In genomic region chr16:38341396-38342324, GRCm38 (mm10) we compare ENCODE assay signal across 8 mouse cellular contexts. TPM values are rescaled to one million over a fixed set of nuclear protein-coding genes. Genes with fewer than 3 reads are reported as not detected.
DNase-seq lines count a peak whose midpoint lies in the region; ATAC-seq lines count a peak whose summit lies in the region.

Gene Maats1, minus strand, starts transcription at chr16:38342143.

- H3K9ac ChIP-seq in heart, embryonic 11.5 days (ENCODE audit: low read depth, low read length): peak within 1 kb of the TSS; percentile 54
- peak within 1 kb of the TSS; percentile 38; the same call in 1 of the 2 replicates for H3K9ac ChIP-seq in kidney, embryonic 14.5 days (ENCODE audit: low read depth, low read length)
- H3K9ac ChIP-seq in limb, embryonic 15.5 days: peak within 1 kb of the TSS; percentile 17; the same call in 1 of the 2 replicates
- H3K9ac ChIP-seq in midbrain, embryonic 15.5 days: peak within 1 kb of the TSS; percentile 40

- peak within 1 kb of the TSS; percentile 75 for H3K4me2 ChIP-seq in heart, embryonic 11.5 days
- peak within 1 kb of the TSS; percentile 48 for H3K4me2 ChIP-seq in kidney, embryonic 14.5 days (replicated peaks; ENCODE audit: low read depth, low read length)
- peak within 1 kb of the TSS; percentile 71 for H3K4me2 ChIP-seq in limb, embryonic 15.5 days
- H3K4me2 ChIP-seq in midbrain, embryonic 15.5 days: peak within 1 kb of the TSS; percentile 69

- H3K9me3 ChIP-seq in heart, embryonic 11.5 days (replicated peaks; ENCODE audit: control insufficient read depth, low read length): no peaks in the 10 kb centered on the region; the same call in 1 of the 2 replicates
- no peaks in the 10 kb centered on the region for H3K9me3 ChIP-seq in kidney, embryonic 14.5 days (ENCODE audit: control insufficient read depth, low read length)
- no peaks in the 10 kb centered on the region for H3K9me3 ChIP-seq in limb, embryonic 15.5 days
- no peaks in the 10 kb centered on the region for H3K9me3 ChIP-seq in midbrain, embryonic 15.5 days

- no peak within 1 kb of the TSS for H3K27ac ChIP-seq in heart, embryonic 11.5 days (ENCODE audit: low read depth, low read length)
- H3K27ac ChIP-seq in kidney, embryonic 14.5 days (ENCODE audit: low read depth, low read length): no peak within 1 kb of the TSS
- H3K27ac ChIP-seq in limb, embryonic 15.5 days: no peak within 1 kb of the TSS
- H3K27ac ChIP-seq in midbrain, embryonic 15.5 days: no peak within 1 kb of the TSS

- H3K36me3 ChIP-seq in heart, embryonic 11.5 days (ENCODE audit: control insufficient read depth, insufficient read depth, low read length): no peaks in the 10 kb centered on the region
- no peaks in the 10 kb centered on the region for H3K36me3 ChIP-seq in kidney, embryonic 14.5 days (ENCODE audit: control insufficient read depth, insufficient read depth, low read length)
- no peaks in the 10 kb centered on the region for H3K36me3 ChIP-seq in limb, embryonic 15.5 days
- no peaks in the 10 kb centered on the region for H3K36me3 ChIP-seq in midbrain, embryonic 15.5 days (replicated peaks)

- 11% methylated on average over 30 of the region's 30 CpGs for WGBS in heart, embryonic 11.5 days (ENCODE audit: insufficient replicate concordance)
- 8% methylated on average over 30 of the region's 30 CpGs for WGBS in kidney, embryonic 14.5 days
- WGBS in limb, embryonic 15.5 days: 10% methylated on average over 30 of the region's 30 CpGs
- 6% methylated on average over 30 of the region's 30 CpGs for WGBS in midbrain, embryonic 15.5 days

- no peaks in the 10 kb centered on the region for H3K27me3 ChIP-seq in heart, embryonic 11.5 days (ENCODE audit: control insufficient read depth, insufficient read depth, low read length)
- H3K27me3 ChIP-seq in kidney, embryonic 14.5 days (ENCODE audit: control insufficient read depth, insufficient read depth, low read length): no peaks in the 10 kb centered on the region
- no peaks in the 10 kb centered on the region for H3K27me3 ChIP-seq in limb, embryonic 15.5 days
- no peaks in the 10 kb centered on the region for H3K27me3 ChIP-seq in midbrain, embryonic 15.5 days (replicated peaks)

- ATAC-seq in erythroid progenitor cell, adult 5-6 weeks (replicated peaks; ENCODE audit: low FRiP score, poor library complexity, severe bottlenecking): 0 out of 2 replicates have a peak, but pooled peaks have one; percentile 22
- ATAC-seq in heart, embryonic 11.5 days (replicated peaks; ENCODE audit: insufficient number of reproducible peaks, low FRiP score, low TSS enrichment): peak; percentile 64
- peak; percentile 92 for ATAC-seq in kidney, embryonic 14.5 days (ENCODE audit: low FRiP score, low TSS enrichment)
- ATAC-seq in limb, embryonic 15.5 days (ENCODE audit: insufficient number of reproducible peaks, low FRiP score, low TSS enrichment, low read depth): peak; percentile 75
- ATAC-seq in midbrain, embryonic 15.5 days (replicated peaks): peak; percentile 94

- peak within 1 kb of the TSS; percentile 41 for H3K4me3 ChIP-seq in heart, embryonic 11.5 days (ENCODE audit: low read depth, low read length)
- peak within 1 kb of the TSS; percentile 35 for H3K4me3 ChIP-seq in kidney, embryonic 14.5 days (ENCODE audit: low read length)
- H3K4me3 ChIP-seq in limb, embryonic 15.5 days: peak within 1 kb of the TSS; percentile 36
- peak within 1 kb of the TSS; percentile 42 for H3K4me3 ChIP-seq in midbrain, embryonic 15.5 days

- peaks cover 2% of the 10 kb centered on the region; the same call in 1 of the 2 replicates for H3K4me1 ChIP-seq in heart, embryonic 11.5 days (ENCODE audit: control insufficient read depth, insufficient read depth, low read length)
- H3K4me1 ChIP-seq in kidney, embryonic 14.5 days (ENCODE audit: control insufficient read depth, insufficient read depth, low read length): no peaks in the 10 kb centered on the region
- peaks cover 8% of the 10 kb centered on the region for H3K4me1 ChIP-seq in limb, embryonic 15.5 days
- peaks cover 6% of the 10 kb centered on the region for H3K4me1 ChIP-seq in midbrain, embryonic 15.5 days

- DNase-seq in B cell, adult 2 months: peak; percentile 51 to 56
- peak; percentile 43 for DNase-seq in brain, embryonic 18.5 days (ENCODE audit: low read depth, low spot score)
- DNase-seq in spleen, adult 12 weeks (ENCODE audit: low spot score): peak; percentile 12

RNA-seq across cellular contexts. Expression of gene Maats1, which starts in this region (rescaled TPM):
- not detected in 2 replicates for total RNA-seq in erythroid progenitor cell, adult 5-6 weeks (2015; ENCODE audit: low replicate concordance)
- not detected in 2 replicates for total RNA-seq in erythroid progenitor cell, adult 5-6 weeks (2017; ENCODE audit: low replicate concordance)
- polyA plus RNA-seq in heart, embryonic 11.5 days (2014; fragmentation: Nextera tagmentation; extraction: Ambion mirVana): 0.21 TPM in 1 of 2 replicates, not detected in the other
- 0.11 TPM in 1 of 2 replicates, not detected in the other for polyA plus RNA-seq in kidney, embryonic 14.5 days (2014; fragmentation: Nextera tagmentation; extraction: Ambion mirVana)
- 0.11 TPM in 1 of 2 replicates, not detected in the other for polyA plus RNA-seq in limb, embryonic 15.5 days (2015; fragmentation: Nextera tagmentation; extraction: Ambion mirVana)
- polyA plus RNA-seq in midbrain, embryonic 15.5 days (2015; fragmentation: Nextera tagmentation; extraction: Ambion mirVana): 1.1 and 1.5 TPM in 2 replicates

Comparison
In these comparisons a context has a peak if more than half of its experiments do, and no peak if none do; other contexts are left out.
1. Peak in ATAC-seq in erythroid progenitor cell, adult 5-6 weeks; RNA of the gene not detected or under 1 TPM.
2. Peak in ATAC-seq, H3K4me3 ChIP-seq, H3K9ac ChIP-seq and H3K4me2 ChIP-seq in heart, embryonic 11.5 days; RNA of the gene not detected or under 1 TPM.
3. Peak in ATAC-seq, H3K4me3 ChIP-seq, H3K9ac ChIP-seq and H3K4me2 ChIP-seq in kidney, embryonic 14.5 days; RNA of the gene not detected or under 1 TPM.
4. Peak in ATAC-seq, H3K4me3 ChIP-seq, H3K9ac ChIP-seq and H3K4me2 ChIP-seq in limb, embryonic 15.5 days; RNA of the gene not detected or under 1 TPM.
5. ATAC-seq: peak in every context shown above with its lines; median percentile 94 in midbrain, embryonic 15.5 days; 92 in kidney, embryonic 14.5 days; 75 in limb, embryonic 15.5 days; 64 in heart, embryonic 11.5 days; 22 in erythroid progenitor cell, adult 5-6 weeks.